Mouse (Mus musculus) CD4-positive, CD25-positive, alpha-beta regulatory T cell (primary cell): ENCODE measurements around the gene Dennd6b. TPM values are rescaled to one million over a fixed set of nuclear protein-coding genes. Genes with fewer than 3 reads are reported as not detected.

Source experiments
- polyA plus RNA-seq: library from polyadenylated mRNA; unstranded; fragments of 100-300 nt; shearing (Covaris generic); gene quantifications from one replicate; pipeline ENCODE4 v1.2.1, GENCODE M21; 2017

Dennd6b gene
- polyA plus RNA-seq, result 49.0 TPM

GRCm38 (mm10) chr15:89196313-89196706, at the start of gene Dennd6b:
Dennd6b (minus strand) TSS chr15:89196496.

DNA sequence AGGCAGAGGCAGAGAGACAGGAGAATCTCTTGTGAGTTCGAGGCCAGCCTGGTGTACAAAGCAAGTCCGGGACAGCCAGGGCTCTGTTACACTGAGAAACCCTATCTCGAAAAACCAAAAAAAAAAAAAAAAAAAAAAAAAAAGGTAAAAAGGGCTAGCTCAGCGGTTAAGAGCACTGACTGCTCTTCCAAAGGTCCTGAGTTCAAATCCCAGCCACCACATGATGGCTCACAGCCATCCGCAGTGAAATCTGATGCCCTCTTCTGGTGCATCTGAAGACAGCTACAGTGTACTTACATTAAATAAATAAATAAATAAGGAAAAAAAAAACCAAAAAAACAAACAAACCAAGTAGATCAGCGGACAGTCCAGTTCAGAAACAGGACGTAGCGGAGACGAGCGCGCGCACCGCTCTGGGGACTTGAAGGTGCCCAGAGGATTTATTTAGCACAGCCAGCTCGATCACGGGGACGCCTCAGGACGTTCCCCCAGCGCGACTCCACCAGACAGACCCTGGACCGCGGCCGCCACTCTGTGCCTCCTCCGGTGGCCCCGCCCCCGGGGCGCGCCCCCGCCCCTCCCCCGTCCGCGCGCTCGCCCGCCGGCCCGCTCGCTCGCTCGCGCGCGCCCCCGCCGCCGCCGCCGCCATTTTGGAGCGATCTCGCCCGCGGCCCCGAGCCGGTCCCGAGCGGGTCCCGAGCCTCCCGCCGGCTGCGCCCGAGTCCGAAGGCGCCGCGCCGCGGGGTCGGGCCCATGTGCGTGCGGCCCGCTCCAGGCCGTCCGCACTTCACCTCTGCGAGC, 14.8 kb upstream of the Dennd6b start, which contains the start of gene Ppp6r2:
Gene Ppp6r2, plus strand, starts transcription at position 639 of the 801 bp plus-strand sequence.

DNA sequence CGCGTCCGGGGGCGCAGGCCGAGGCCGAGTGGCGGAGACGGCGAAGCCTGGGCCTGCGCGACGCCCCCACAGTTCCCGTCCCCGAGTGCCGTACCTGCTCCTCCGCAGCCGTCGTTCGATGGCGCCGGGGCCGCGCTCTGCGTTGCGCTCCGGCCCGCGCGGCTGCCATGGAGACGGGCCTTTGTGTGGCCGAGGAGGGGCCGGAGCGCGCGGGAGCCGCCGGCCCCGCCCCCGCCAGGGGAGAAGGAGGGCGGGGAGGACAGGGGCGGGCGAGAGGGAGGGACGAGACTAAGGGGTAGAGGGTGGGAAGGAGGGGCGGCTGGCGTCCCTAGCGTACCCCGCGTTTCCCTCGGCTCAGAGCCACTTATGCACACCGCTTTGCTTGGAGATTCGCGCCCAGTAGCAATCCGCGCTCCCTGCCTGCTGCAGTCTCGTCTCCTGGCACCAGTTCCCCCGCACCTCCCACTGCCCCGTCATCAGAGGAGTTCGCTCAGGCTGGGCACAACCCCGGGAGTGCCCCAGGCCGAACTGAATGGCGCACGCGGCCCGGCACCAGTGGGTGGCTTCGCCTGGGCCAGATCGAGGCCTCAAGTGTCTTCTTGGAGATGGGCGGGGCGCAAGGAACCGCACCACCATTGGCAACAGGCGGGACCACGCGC, 15.6 kb downstream of the Dennd6b start, which contains the start of gene Plxnb2:
Gene Plxnb2, minus strand, starts transcription at position 218 of the 659 bp plus-strand sequence.

DNA sequence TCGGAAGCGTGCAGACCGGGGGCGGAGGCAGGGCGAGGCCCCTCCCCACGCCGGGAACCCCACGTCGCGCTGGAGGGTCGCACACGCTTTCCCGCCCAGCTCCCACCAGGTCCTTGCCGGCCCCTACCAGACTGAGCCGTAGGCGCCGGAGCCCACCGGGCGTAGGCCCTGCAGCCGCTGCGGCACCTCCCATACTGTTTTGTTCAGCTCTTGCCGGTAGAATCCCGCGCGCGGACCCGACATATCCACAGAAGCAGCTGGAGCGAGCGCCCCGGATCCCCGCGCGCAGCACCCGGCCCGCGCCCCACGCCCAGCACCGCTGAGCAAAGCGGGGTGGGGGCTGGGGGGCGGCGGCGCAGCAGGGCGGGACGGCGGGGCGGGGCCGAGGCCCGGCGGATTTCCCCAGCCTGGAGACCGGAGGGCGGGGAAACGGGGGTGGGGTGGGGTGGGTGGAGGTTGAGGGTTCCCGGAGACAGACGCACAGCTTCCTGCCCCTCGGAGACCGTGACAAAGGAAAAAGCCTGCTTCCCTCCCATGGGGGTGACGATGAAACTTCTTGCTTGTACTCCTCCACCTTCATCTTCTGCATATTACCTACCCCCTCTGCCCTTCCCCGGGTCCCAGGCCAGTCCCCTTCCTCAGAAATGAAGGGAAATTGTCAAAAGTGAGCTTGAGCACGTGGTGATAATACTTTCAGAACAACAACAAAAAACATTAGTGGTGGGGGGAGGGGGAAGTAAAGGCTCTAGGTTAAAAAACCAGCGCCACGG, 46.8 kb downstream of the Dennd6b start, which contains the start of gene Mapk11:
Gene Mapk11, minus strand, starts transcription at position 358 of the 770 bp plus-strand sequence.

DNA sequence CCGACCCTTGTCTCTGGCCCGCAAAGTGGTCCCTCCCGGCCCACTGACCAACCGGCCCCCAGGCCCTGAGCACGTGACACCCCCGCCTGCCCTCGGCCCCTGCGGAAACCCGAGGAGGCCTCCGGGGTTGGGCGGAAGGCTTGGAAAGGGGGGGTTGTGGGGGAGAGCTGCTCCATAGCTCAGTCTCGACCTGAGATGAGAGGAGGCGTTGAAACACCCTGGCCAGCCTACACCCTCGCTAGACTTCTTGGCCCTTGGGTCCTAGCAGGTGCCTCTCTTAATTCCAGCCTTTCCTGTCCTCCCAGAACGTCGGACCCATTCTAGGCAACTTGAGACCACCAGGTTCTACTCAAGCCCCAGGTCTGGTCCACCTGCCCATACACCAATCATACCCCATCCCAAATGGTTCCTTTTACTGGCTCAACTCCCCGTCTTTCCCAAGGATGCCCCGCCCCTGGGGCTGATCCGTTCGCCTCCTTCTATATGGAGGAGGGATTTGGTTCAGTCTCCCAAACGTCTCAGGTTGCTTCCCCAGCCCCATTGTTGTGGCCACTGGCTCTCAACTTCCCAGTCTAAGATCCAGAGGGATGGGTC, 55.5 kb downstream of the Dennd6b start, which contains the start of gene Mapk12:
Gene Mapk12, minus strand, starts transcription at position 45 of the 594 bp plus-strand sequence.

Other genes starting within 250 kb of the Dennd6b start
- gene Ttll8, start 242.1 kb downstream of the Dennd6b start, polyA plus RNA-seq, result not detected
- not detected for gene Mlc1, start 217.5 kb downstream of the Dennd6b start, polyA plus RNA-seq
- gene Mov10l1, start 213.6 kb downstream of the Dennd6b start, polyA plus RNA-seq, result not detected
- gene Panx2, start 136.8 kb downstream of the Dennd6b start, polyA plus RNA-seq, result not detected
- 85.0 TPM for gene Trabd, start 121.4 kb downstream of the Dennd6b start, polyA plus RNA-seq
- gene Selenoo, start 107.4 kb downstream of the Dennd6b start, polyA plus RNA-seq, result 58.5 TPM
- 26.0 TPM for gene Tubgcp6, start 73.4 kb downstream of the Dennd6b start, polyA plus RNA-seq
- 79.2 TPM for gene Hdac10, start 67.8 kb downstream of the Dennd6b start, polyA plus RNA-seq
- 9.8 TPM for gene Mapk12, start 55.8 kb downstream of the Dennd6b start, polyA plus RNA-seq
- gene Mapk11, start 46.9 kb downstream of the Dennd6b start, polyA plus RNA-seq, result 83.5 TPM
- gene Plxnb2, start 15.7 kb downstream of the Dennd6b start, polyA plus RNA-seq, result 4.8 TPM
- gene Ppp6r2, start 15.1 kb upstream of the Dennd6b start, polyA plus RNA-seq, result 20.3 TPM
- gene Sbf1, start 118.8 kb upstream of the Dennd6b start, polyA plus RNA-seq, result 226 TPM
- not detected for gene Adm2, start 126.2 kb upstream of the Dennd6b start, polyA plus RNA-seq
- not detected for gene Miox, start 137.9 kb upstream of the Dennd6b start, polyA plus RNA-seq
- 61.9 TPM for gene Lmf2, start 159.2 kb upstream of the Dennd6b start, polyA plus RNA-seq
- 177 TPM for gene Ncaph2, start 159.2 kb upstream of the Dennd6b start, polyA plus RNA-seq
- 13.1 TPM for gene Sco2, start 177.3 kb upstream of the Dennd6b start, polyA plus RNA-seq
- gene Tymp, start 180.5 kb upstream of the Dennd6b start, polyA plus RNA-seq, result 2.2 TPM
- gene Odf3b, start 182.8 kb upstream of the Dennd6b start, polyA plus RNA-seq, result 1.4 TPM
- gene Klhdc7b, start 188.4 kb upstream of the Dennd6b start, polyA plus RNA-seq, result 0.08 TPM
- gene Syce3, start 214.0 kb upstream of the Dennd6b start, polyA plus RNA-seq, result not detected
- 0.36 TPM for gene Cpt1b, start 229.4 kb upstream of the Dennd6b start, polyA plus RNA-seq
- gene C730034F03Rik, start 233.1 kb upstream of the Dennd6b start, polyA plus RNA-seq, result 6.5 TPM
- not detected for gene Gm44502, start 233.2 kb upstream of the Dennd6b start, polyA plus RNA-seq
- 119 TPM for gene Chkb, start 233.4 kb upstream of the Dennd6b start, polyA plus RNA-seq